Mouse (Mus musculus): ENCODE results near the gene Hmcn1.

DNA sequence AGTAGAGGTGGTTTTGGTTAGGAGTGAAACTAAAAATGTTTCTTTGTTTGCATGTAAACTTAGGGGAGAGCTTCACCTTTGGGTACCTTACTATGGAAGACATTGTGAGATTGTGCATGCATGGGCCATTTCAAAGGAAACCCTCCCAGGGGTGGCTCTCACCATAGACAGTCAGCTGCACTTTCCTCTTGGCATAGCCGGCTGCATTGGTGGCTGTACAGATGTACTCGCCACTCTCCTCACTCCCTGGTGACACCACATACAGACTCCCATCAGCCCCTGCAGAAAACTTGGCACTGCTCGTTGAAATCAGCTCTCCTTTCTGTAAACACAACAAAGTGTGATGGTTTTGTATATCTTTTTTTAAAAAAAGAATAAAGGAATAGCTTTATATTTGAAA lies 244.5 kb downstream of the Hmcn1 start:
- TF ChIP-seq POLR2A (IDR thresholded peaks at IDR 0.05; ENCODE audit: extremely low read depth, insufficient read depth, low read length) = no peak
- no peak for TF ChIP-seq CTCF (IDR thresholded peaks at IDR 0.05; ENCODE audit: extremely low read depth, insufficient read depth, low read length)

Measured in cortical plate, adult 2 months (tissue).